Mouse (Mus musculus): ENCODE measurements around the gene Matk. TPM values are rescaled to one million over a fixed set of nuclear protein-coding genes. Genes with fewer than 3 reads are reported as not detected.

Matk gene
- total RNA-seq, 1 experiment: 0.85 TPM

DNA sequence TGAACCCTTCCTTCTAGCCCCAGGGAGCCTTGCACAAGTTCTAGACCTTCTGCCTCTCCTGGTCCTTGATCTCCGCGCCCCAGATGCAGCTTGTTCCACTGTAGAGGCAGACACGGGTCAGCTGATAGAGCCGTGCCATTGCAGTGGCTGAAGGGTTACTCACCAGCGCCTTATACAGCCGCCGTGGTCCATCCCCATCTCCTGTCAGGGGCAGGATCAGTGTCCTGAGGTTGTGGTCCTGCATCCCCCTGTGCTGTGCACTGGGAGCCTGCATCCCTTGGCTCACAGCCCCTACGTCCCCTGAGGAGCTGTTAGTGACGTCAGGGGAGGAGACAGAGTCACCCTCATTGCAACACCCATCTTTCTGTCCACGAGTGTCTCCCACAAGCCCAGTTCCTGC lies 50.5 kb downstream of the Matk start:
- Histone ChIP-seq H3K9ac (ENCODE audit: insufficient read depth, low read depth, low read length, poor library complexity, severe bottlenecking) (no peak overlapping the region), H3K36me3 (ENCODE audit: control insufficient read depth, insufficient read depth, low read length, poor library complexity, severe bottlenecking) (peaks cover 28% of the 10 kb centered on the region), H3K27ac (ENCODE audit: insufficient read depth, low read depth, low read length, poor library complexity, severe bottlenecking) (no peak overlapping the region), H3K9me3 (ENCODE audit: control insufficient read depth, insufficient read depth, low read depth, low read length) (no peaks in the 10 kb centered on the region), H3K4me3 (ENCODE audit: insufficient read depth in 1 of 2, low read depth in 1 of 2, low read length in 2 of 2, poor library complexity in 1 of 2, severe bottlenecking in 1 of 2) (no peak overlapping the region), H3K4me1 (ENCODE audit: control insufficient read depth in 2 of 2, insufficient read depth in 2 of 2, low read length in 2 of 2, poor library complexity in 1 of 2) (peaks cover 0 to 17% of the 10 kb centered on the region in 2 experiments; a peak in 1 of 4 replicates)
- no peak for DNase-seq (ENCODE audit: low read depth, low spot score)
- TF ChIP-seq HCFC1 (IDR thresholded peaks at IDR 0.05; ENCODE audit: borderline replicate concordance, insufficient read depth, low read length) (no peak), ZNF384 (IDR thresholded peaks at IDR 0.05; ENCODE audit: low read depth, low read length) (no peak), ZC3H11A (IDR thresholded peaks at IDR 0.05; ENCODE audit: borderline replicate concordance, low read depth, low read length) (no peak), MAFK (IDR thresholded peaks at IDR 0.05; ENCODE audit: insufficient read depth, low read depth, low read length) (no peak), CHD2 (IDR thresholded peaks at IDR 0.05; ENCODE audit: low read depth, low read length) (no peak)
- in situ Hi-C loops (cut with MboI; ENCODE audit: low sequenced_read_pairs in 2 of 2, unreplicated experiment in 2 of 2): no loop called here

DNA sequence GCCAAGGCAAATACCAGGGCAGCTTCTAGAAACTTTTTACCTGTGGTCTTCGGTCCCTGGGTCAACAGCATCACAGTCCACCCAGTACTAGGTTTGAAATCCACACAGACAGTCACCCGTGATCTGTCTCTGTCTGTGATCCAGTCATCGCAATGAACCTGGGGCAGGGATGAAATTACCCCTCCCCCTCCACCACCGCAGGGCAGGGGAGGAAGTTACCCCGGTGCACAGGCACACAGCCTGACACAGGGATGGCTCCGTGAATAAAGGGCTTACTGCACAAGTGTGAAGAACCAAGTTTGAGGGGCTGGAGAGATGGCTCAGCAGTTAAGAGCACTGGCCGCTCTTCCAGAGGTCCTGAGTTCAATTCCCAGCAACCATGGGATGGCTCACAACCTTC lies 51.0 kb downstream of the Matk start:
- Histone ChIP-seq H3K36me3 (ENCODE audit: control insufficient read depth, insufficient read depth, low read length, poor library complexity, severe bottlenecking) (peaks cover 30% of the 10 kb centered on the region), H3K9ac (ENCODE audit: insufficient read depth, low read depth, low read length, poor library complexity, severe bottlenecking) (no peak overlapping the region), H3K4me1 (ENCODE audit: control insufficient read depth in 2 of 2, insufficient read depth in 2 of 2, low read length in 2 of 2, poor library complexity in 1 of 2) (peaks cover 0 to 18% of the 10 kb centered on the region in 2 experiments; a peak in 1 of 4 replicates), H3K9me3 (ENCODE audit: control insufficient read depth, insufficient read depth, low read depth, low read length) (no peaks in the 10 kb centered on the region), H3K4me3 (ENCODE audit: insufficient read depth in 1 of 2, low read depth in 1 of 2, low read length in 2 of 2, poor library complexity in 1 of 2, severe bottlenecking in 1 of 2) (no peak overlapping the region), H3K27ac (ENCODE audit: insufficient read depth, low read depth, low read length, poor library complexity, severe bottlenecking) (no peak overlapping the region)
- TF ChIP-seq HCFC1 (IDR thresholded peaks at IDR 0.05; ENCODE audit: borderline replicate concordance, insufficient read depth, low read length): no peak
- no peak for TF ChIP-seq ZC3H11A (IDR thresholded peaks at IDR 0.05; ENCODE audit: borderline replicate concordance, low read depth, low read length)
- TF ChIP-seq ZNF384 (IDR thresholded peaks at IDR 0.05; ENCODE audit: low read depth, low read length): no peak
- TF ChIP-seq MAFK (IDR thresholded peaks at IDR 0.05; ENCODE audit: insufficient read depth, low read depth, low read length): no peak
- TF ChIP-seq CHD2 (IDR thresholded peaks at IDR 0.05; ENCODE audit: low read depth, low read length): no peak
- in situ Hi-C loops (cut with MboI; ENCODE audit: low sequenced_read_pairs in 2 of 2, unreplicated experiment in 2 of 2): no loop called here
- DNase-seq (ENCODE audit: low read depth, low spot score): no peak

DNA sequence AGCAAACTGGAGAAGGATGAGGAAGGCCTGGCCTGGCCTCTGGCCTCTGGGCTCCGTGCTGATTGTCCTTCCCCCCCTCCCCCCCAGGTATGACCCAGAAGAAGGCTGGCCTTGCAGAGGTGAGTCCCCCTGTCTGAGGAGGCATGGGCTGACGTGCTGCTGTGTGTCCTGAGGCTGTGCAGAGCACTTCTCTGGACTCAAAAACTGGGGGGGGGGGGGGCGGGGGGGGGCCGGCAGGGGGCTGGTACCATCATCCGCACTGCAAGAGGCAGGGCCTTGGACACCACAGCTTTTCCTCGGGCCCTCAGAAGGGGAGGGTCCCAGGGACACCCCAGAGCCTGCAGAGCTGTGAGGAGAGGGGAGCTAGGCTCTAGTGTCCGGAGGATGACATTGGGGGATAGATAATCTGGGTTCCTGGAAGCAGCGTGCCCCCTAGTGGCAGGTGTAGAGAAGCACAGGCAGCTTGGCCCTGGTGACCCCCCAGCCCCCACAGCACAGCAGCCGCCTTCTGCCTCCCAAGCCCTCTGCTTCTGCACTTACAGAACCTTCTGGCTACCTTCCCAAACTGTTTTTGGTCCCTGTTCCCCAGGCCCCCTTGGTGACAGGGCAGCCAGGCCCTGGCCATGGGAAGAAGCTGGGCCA lies 52.0 kb downstream of the Matk start:
- TF ChIP-seq MAFK (IDR thresholded peaks at IDR 0.05; ENCODE audit: insufficient read depth, low read depth, low read length): no peak
- Histone ChIP-seq H3K9ac (ENCODE audit: insufficient read depth, low read depth, low read length, poor library complexity, severe bottlenecking) (no peak overlapping the region), H3K4me1 (ENCODE audit: control insufficient read depth in 2 of 2, insufficient read depth in 2 of 2, low read length in 2 of 2, poor library complexity in 1 of 2) (peaks cover 0 to 19% of the 10 kb centered on the region in 2 experiments; a peak in 1 of 4 replicates), H3K4me3 (ENCODE audit: insufficient read depth in 1 of 2, low read depth in 1 of 2, low read length in 2 of 2, poor library complexity in 1 of 2, severe bottlenecking in 1 of 2) (no peak overlapping the region), H3K27ac (ENCODE audit: insufficient read depth, low read depth, low read length, poor library complexity, severe bottlenecking) (no peak overlapping the region), H3K9me3 (ENCODE audit: control insufficient read depth, insufficient read depth, low read depth, low read length) (no peaks in the 10 kb centered on the region), H3K36me3 (ENCODE audit: control insufficient read depth, insufficient read depth, low read length, poor library complexity, severe bottlenecking) (peaks cover 35% of the 10 kb centered on the region)
- in situ Hi-C loops (cut with MboI; ENCODE audit: low sequenced_read_pairs in 2 of 2, unreplicated experiment in 2 of 2): no loop called here
- DNase-seq (ENCODE audit: low read depth, low spot score): no peak

DNA sequence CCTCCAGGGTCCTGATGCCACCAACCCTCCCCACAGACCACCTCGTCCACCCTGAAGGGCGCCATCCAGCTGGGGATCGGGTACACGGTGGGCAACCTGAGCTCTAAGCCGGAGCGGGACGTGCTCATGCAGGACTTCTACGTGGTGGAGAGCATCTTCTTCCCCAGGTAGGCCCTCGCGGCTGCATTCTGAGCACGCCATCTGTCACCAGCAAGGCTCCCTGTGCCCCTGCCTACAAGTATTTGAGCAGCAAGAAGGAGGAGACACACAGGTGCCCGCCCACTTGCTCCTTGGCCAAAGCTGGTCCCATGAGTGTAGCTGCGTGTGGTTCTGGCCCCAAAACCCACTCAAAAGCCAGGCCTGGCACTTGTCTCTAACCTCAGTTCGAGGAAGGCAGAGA lies 52.9 kb downstream of the Matk start:
- DNase-seq (ENCODE audit: low read depth, low spot score): no peak

DNA sequence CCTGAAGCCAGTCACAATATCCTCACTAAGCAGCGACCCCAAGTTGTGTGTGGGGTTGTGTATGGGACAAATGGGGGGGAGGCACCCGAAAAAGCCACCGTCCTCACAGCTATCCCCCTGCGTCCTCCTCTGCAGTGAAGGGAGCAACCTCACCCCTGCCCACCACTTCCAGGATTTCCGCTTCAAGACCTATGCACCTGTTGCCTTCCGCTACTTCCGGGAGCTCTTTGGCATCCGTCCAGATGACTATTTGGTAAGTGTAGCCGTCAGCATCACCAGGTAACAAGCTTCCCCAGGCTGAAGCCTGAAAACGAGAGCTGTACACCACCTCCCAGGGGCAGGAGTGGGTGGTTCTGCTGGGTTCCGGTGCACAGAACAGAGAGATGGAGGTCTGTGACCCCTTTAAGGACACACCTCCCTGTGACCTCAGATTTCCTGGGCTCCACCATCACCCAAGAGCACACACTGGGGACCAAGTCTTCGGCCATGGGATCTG lies 53.5 kb downstream of the Matk start:
- H3K4me1 ChIP-seq (ENCODE audit: control insufficient read depth in 2 of 2, insufficient read depth in 2 of 2, low read length in 2 of 2, poor library complexity in 1 of 2): peaks cover 0 to 18% of the 10 kb centered on the region in 2 experiments; a peak in 1 of 4 replicates
- H3K27ac ChIP-seq (ENCODE audit: insufficient read depth, low read depth, low read length, poor library complexity, severe bottlenecking): no peak overlapping the region
- no peaks in the 10 kb centered on the region for H3K9me3 ChIP-seq (ENCODE audit: control insufficient read depth, insufficient read depth, low read depth, low read length)
- TF ChIP-seq MAFK (IDR thresholded peaks at IDR 0.05; ENCODE audit: insufficient read depth, low read depth, low read length) (no peak), ZC3H11A (IDR thresholded peaks at IDR 0.05; ENCODE audit: borderline replicate concordance, low read depth, low read length) (no peak), HCFC1 (IDR thresholded peaks at IDR 0.05; ENCODE audit: borderline replicate concordance, insufficient read depth, low read length) (no peak), CHD2 (IDR thresholded peaks at IDR 0.05; ENCODE audit: low read depth, low read length) (no peak), ZNF384 (IDR thresholded peaks at IDR 0.05; ENCODE audit: low read depth, low read length) (no peak)
- H3K4me3 ChIP-seq (ENCODE audit: insufficient read depth in 1 of 2, low read depth in 1 of 2, low read length in 2 of 2, poor library complexity in 1 of 2, severe bottlenecking in 1 of 2): no peak overlapping the region
- DNase-seq (ENCODE audit: low read depth, low spot score): no peak
- in situ Hi-C loops (cut with MboI; ENCODE audit: low sequenced_read_pairs in 2 of 2, unreplicated experiment in 2 of 2): no loop called here
- H3K9ac ChIP-seq (ENCODE audit: insufficient read depth, low read depth, low read length, poor library complexity, severe bottlenecking): no peak overlapping the region
- H3K36me3 ChIP-seq (ENCODE audit: control insufficient read depth, insufficient read depth, low read length, poor library complexity, severe bottlenecking): peaks cover 42% of the 10 kb centered on the region

More for the DNA sequence above, 52.9 kb downstream of the Matk start:
- H3K4me1 ChIP-seq (ENCODE audit: control insufficient read depth in 2 of 2, insufficient read depth in 2 of 2, low read length in 2 of 2, poor library complexity in 1 of 2): peaks cover 0 to 19% of the 10 kb centered on the region in 2 experiments; a peak in 1 of 4 replicates
- TF ChIP-seq ZNF384 (IDR thresholded peaks at IDR 0.05; ENCODE audit: low read depth, low read length): no peak
- no peak for TF ChIP-seq HCFC1 (IDR thresholded peaks at IDR 0.05; ENCODE audit: borderline replicate concordance, insufficient read depth, low read length)
- H3K9me3 ChIP-seq (ENCODE audit: control insufficient read depth, insufficient read depth, low read depth, low read length): no peaks in the 10 kb centered on the region
- in situ Hi-C loops (cut with MboI; ENCODE audit: low sequenced_read_pairs in 2 of 2, unreplicated experiment in 2 of 2): no loop called here
- H3K4me3 ChIP-seq (ENCODE audit: insufficient read depth in 1 of 2, low read depth in 1 of 2, low read length in 2 of 2, poor library complexity in 1 of 2, severe bottlenecking in 1 of 2): no peak overlapping the region
- H3K9ac ChIP-seq (ENCODE audit: insufficient read depth, low read depth, low read length, poor library complexity, severe bottlenecking): no peak overlapping the region
- H3K36me3 ChIP-seq (ENCODE audit: control insufficient read depth, insufficient read depth, low read length, poor library complexity, severe bottlenecking): peaks cover 39% of the 10 kb centered on the region
- H3K27ac ChIP-seq (ENCODE audit: insufficient read depth, low read depth, low read length, poor library complexity, severe bottlenecking): no peak overlapping the region

All from ES-E14 (cell line).